Mouse (Mus musculus) liver, embryonic 14.5 days (tissue): ENCODE data around the gene Pp2d1. TPM values are rescaled to one million over a fixed set of nuclear protein-coding genes. Genes with fewer than 3 reads are reported as not detected.

Experiments used
- ATAC-seq: fragments of 200-750 bp; cut with Nextera tagmentation; 2 replicates; pipeline ENCODE4 v1.8.0; 2017; ENCODE audit warnings: moderate number of reproducible peaks, mild to moderate bottlenecking, moderate library complexity; ENCODE audit not compliant: insufficient read depth
- DNase-seq, 3 experiments: peaks; one replicate each; pipeline ENCODE4 v3.0.0-alpha.2; 2012 to 2013; ENCODE audit warnings: low read depth in 3 of 3, low spot score in 3 of 3
- H3K27ac ChIP-seq: fragments of 300-500 bp; sonication (generic); 2 replicates; pipeline ENCODE4 v1.5.1; 2014; ENCODE audit warnings: moderate library complexity, mild to moderate bottlenecking, control low read depth, inconsistent platforms
- H3K27me3 ChIP-seq: fragments of 300-500 bp; sonication (generic); 2 replicates; pipeline ENCODE4 v1.6.1; 2014; ENCODE audit warnings: mild to moderate bottlenecking, low read length, moderate library complexity; ENCODE audit not compliant: control insufficient read depth, insufficient read depth
- H3K36me3 ChIP-seq: fragments of 300-500 bp; sonication (generic); replicated peaks from 2 replicates; pipeline ENCODE4 v1.6.1; 2014; ENCODE audit warnings: low read depth; ENCODE audit not compliant: control insufficient read depth, insufficient read depth
- H3K4me1 ChIP-seq, 2 experiments: fragments of 200-500 bp in 1 of 2; fragments of 300-500 bp in 1 of 2; sonication (generic) in 1 of 2; replicated peaks; 2 replicates each; pipeline ENCODE4 v1.6.1; 2012 to 2014; ENCODE audit warnings: antibody characterized with exemption in 1 of 2, inconsistent platforms in 1 of 2, low read length in 1 of 2; ENCODE audit not compliant: control insufficient read depth in 2 of 2, insufficient read depth in 2 of 2
- H3K4me2 ChIP-seq: fragments of 300-500 bp; sonication (generic); 2 replicates; pipeline ENCODE4 v1.6.1; 2014; ENCODE audit warnings: low read depth, mild to moderate bottlenecking, control low read depth, moderate library complexity
- H3K4me3 ChIP-seq, 2 experiments: fragments of 200-500 bp in 1 of 2; fragments of 300-500 bp in 1 of 2; sonication (generic) in 1 of 2; 2 replicates each; pipeline ENCODE4 v1.5.1; 2012 to 2014; ENCODE audit warnings: low read depth in 2 of 2, low read length in 2 of 2, mild to moderate bottlenecking in 2 of 2, control low read depth in 1 of 2, inconsistent platforms in 1 of 2, moderate library complexity in 1 of 2; ENCODE audit not compliant: insufficient read depth in 1 of 2
- H3K9ac ChIP-seq: fragments of 300-500 bp; sonication (generic); replicated peaks from 2 replicates; pipeline ENCODE4 v1.6.1; 2014; ENCODE audit warnings: mild to moderate bottlenecking, control low read depth, moderate library complexity
- H3K9me3 ChIP-seq: fragments of 300-500 bp; sonication (generic); 2 replicates; pipeline ENCODE4 v1.6.1; 2016; ENCODE audit warnings: low read length, mixed read lengths; ENCODE audit not compliant: control insufficient read depth
- CTCF ChIP-seq: IDR thresholded peaks from 2 replicates; pipeline ENCODE4 v1.5.1; 2016; ENCODE audit warnings: antibody characterized with exemption, low read depth, control low read depth
- EP300 ChIP-seq: IDR thresholded peaks from 2 replicates; pipeline ENCODE4 v1.6.1; 2016; ENCODE audit warnings: antibody characterized with exemption, low read depth
- WGBS: fragments of 180-500 bp; shearing (Covaris S2); extraction: QIAGEN DNeasy Blood & Tissue Kit; methylation state at CpG from one replicate; pipeline ENCODE4 v1.1.7; 2014; ENCODE audit not compliant: insufficient replicate concordance; 5-methylcytosine and 5-hydroxymethylcytosine counted together
- polyA plus RNA-seq, 2 experiments: library from polyadenylated mRNA; depleted of rRNA in 1 of 2; stranded (reverse) in 1 of 2; unstranded in 1 of 2; fragments of >200 nt; fragmentation: Nextera tagmentation in 1 of 2; extraction: Ambion mirVana in 1 of 2; gene quantifications; 2 replicates each; pipeline versions ENCODE4 v1.2.1 to v1.2.3; 2012 to 2014

Gene Pp2d1
- polyA plus RNA-seq, 2 experiments: not detected

- ATAC-seq: peak; percentile 24; the same call in 1 of the 2 replicates
- DNase-seq: peak; percentile 12 to 73 (median 13)
- Histone ChIP-seq H3K9me3 (no peaks in the 10 kb centered on the region), H3K27ac (peak overlapping the region; percentile 97), H3K4me2 (peak overlapping the region; percentile 97), H3K36me3 (no peaks in the 10 kb centered on the region), H3K27me3 (no peaks in the 10 kb centered on the region), H3K9ac (peak overlapping the region; percentile 97), H3K4me3 (peak overlapping the region; percentile 85 to 96), H3K4me1 (peaks cover 13 to 15% of the 10 kb centered on the region in 2 experiments)
- 7% methylated on average over 15 of the region's 15 CpGs for WGBS
- TF ChIP-seq CTCF (no peak), EP300 (no peak)
Measured at GRCm38 (mm10) chr17:53478066-53478857, 61.0 kb downstream of the Pp2d1 start.

DNA sequence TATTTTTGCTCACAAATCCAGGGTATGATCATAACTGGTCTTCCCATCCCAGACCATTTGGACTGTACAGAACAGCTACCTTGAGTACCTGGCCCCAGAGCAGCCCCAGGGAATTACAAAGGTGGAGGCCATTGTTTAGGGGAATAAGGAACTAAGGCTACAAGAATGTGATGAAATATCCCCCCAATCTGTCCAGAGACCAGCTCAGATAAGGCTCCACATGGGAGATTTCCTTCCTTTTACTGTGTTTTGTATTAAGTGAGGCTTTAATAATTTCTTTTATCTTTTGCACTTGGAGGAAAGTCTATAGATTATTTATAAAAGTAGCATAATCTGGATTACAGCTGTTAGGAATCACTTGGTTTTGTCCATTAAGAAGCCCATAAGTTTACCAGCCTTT, 70.6 kb downstream of the Pp2d1 start:
- Histone ChIP-seq H3K27ac (no peak overlapping the region), H3K4me1 (no peaks in the 10 kb centered on the region), H3K4me3 (no peak overlapping the region), H3K9me3 (no peaks in the 10 kb centered on the region), H3K4me2 (no peak overlapping the region), H3K36me3 (no peaks in the 10 kb centered on the region), H3K27me3 (no peaks in the 10 kb centered on the region), H3K9ac (no peak overlapping the region)
- no peak for DNase-seq
- ATAC-seq: no peak
- TF ChIP-seq EP300 (no peak), CTCF (no peak)

GRCm38 (mm10) chr17:53465569-53465968, 73.7 kb downstream of the Pp2d1 start:
- Histone ChIP-seq H3K27me3 (no peaks in the 10 kb centered on the region), H3K4me2 (no peak overlapping the region), H3K27ac (no peak overlapping the region), H3K4me3 (no peak overlapping the region), H3K4me1 (no peaks in the 10 kb centered on the region; a peak in 1 of 4 replicates), H3K9ac (no peak overlapping the region), H3K36me3 (no peaks in the 10 kb centered on the region), H3K9me3 (no peaks in the 10 kb centered on the region)
- WGBS: 43% methylated on average over 4 of the region's 4 CpGs
- DNase-seq (no peak), ATAC-seq (no peak)
- TF ChIP-seq CTCF (peak; percentile 75), EP300 (no peak)

DNA sequence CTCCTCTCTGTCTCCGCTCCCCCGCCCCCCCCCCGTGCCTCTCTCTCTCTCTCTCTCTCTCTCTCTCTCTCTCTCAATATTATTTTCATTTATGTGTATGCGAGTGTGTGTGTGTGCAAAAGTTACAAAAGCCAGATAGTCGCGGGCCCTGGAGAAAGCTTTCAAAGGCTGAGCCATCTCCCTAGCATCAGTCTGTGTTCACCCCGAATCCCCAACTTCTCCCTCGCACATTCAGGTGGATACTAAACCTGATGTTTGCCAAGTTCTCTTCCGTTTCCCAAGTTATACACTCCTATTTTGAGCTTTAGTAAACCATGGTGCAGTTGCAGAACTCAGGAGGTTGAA, 75.8 kb downstream of the Pp2d1 start:
- H3K4me2 ChIP-seq: peak overlapping the region; percentile 40
- no peak for ATAC-seq
- no peaks in the 10 kb centered on the region for H3K27me3 ChIP-seq
- H3K27ac ChIP-seq: no peak overlapping the region
- H3K4me3 ChIP-seq: peak overlapping the region in 1 of 2 experiments; percentile 20; a peak in 1 of 4 replicates
- H3K9ac ChIP-seq: no peak overlapping the region
- H3K36me3 ChIP-seq: no peaks in the 10 kb centered on the region
- no peaks in the 10 kb centered on the region; a peak in 1 of 4 replicates for H3K4me1 ChIP-seq
- WGBS: 14% methylated on average over 7 of the region's 9 CpGs
- no peaks in the 10 kb centered on the region for H3K9me3 ChIP-seq
- no peak for DNase-seq
- TF ChIP-seq CTCF (no peak), EP300 (no peak)

DNA sequence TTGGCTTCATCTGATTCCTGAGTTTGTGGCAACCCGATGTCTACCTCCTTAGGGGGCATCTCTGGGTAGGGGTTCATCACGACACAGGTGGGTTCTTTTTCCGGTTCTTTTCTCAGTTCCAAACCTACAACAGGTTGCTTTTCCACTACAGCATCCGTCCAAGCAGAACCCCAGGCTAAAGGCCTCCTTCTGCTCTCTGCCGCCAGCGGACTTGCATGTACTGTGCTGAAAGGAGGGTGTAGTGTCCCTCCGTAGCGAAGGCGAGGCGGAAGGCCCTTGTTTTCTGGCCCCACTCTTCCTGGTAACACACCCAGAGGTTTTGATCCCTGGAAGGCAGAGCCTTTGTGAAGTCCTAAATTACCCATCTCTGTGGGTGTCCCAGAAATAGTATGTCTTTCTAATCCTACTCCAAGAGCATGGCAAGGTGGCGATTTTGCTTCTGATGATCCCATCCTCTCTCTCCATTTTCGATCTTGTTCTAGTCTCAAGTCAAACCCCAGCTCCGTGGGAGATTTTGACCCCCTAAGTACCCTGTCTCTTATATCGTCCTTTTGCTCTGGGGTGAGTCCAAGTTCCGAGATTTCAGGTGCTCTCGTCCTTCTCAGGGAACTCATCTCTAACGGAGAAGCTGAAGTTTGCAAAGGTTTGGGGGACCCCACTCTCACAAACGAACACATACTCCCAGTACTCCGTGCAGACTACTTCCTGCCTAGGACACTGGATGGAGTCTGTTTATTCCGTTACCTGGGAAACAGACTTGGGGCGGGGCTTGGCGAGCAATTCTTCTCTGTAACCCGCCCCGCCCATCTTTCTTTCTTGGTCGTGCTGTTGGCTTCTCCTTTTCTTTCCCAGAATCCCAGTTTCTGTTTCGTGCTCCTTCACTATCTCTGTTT, 76.4 kb downstream of the Pp2d1 start, which contains the start of gene Efhb:
Gene Efhb (minus strand): TSS at position 719 of the 893 bp plus-strand sequence.
- WGBS: 20% methylated on average over 26 of the region's 26 CpGs
- 0 out of 2 replicates have a peak, but pooled peaks have one; percentile 33 for ATAC-seq
- H3K4me2 ChIP-seq: peak within 1 kb of the TSS; percentile 40
- H3K4me3 ChIP-seq: peak within 1 kb of the TSS; percentile 20 to 33; a peak in 2 of 4 replicates
- peak; percentile 41 to 66 (median 49) for DNase-seq
- H3K27ac ChIP-seq: no peak within 1 kb of the TSS
- TF ChIP-seq CTCF (no peak), EP300 (no peak)
- no peak within 1 kb of the TSS for H3K9ac ChIP-seq
- H3K4me1 ChIP-seq: no peaks in the 10 kb centered on the region; a peak in 1 of 4 replicates
- H3K9me3 ChIP-seq: no peaks in the 10 kb centered on the region
- no peaks in the 10 kb centered on the region for H3K36me3 ChIP-seq
- H3K27me3 ChIP-seq: no peaks in the 10 kb centered on the region

Other genes starting within 250 kb of the Pp2d1 start
- gene Efhb, start 76.1 kb downstream of the Pp2d1 start, polyA plus RNA-seq (2012; rRNA removed): 0.01 TPM in 2 replicates
- gene Efhb, start 76.1 kb downstream of the Pp2d1 start, polyA plus RNA-seq (2014; fragmentation: Nextera tagmentation; extraction: Ambion mirVana): not detected in 2 replicates
- gene Rab5a, start 60.2 kb downstream of the Pp2d1 start, polyA plus RNA-seq (2012; rRNA removed): 6.8 and 14.1 TPM in 2 replicates
- 28.3 and 28.4 TPM in 2 replicates for gene Rab5a, start 60.2 kb downstream of the Pp2d1 start, polyA plus RNA-seq (2014; fragmentation: Nextera tagmentation; extraction: Ambion mirVana)
- 4.0 and 6.0 TPM in 2 replicates for gene Kat2b, start 27.4 kb upstream of the Pp2d1 start, polyA plus RNA-seq (2012; rRNA removed)
- 6.1 and 7.5 TPM in 2 replicates for gene Kat2b, start 27.4 kb upstream of the Pp2d1 start, polyA plus RNA-seq (2014; fragmentation: Nextera tagmentation; extraction: Ambion mirVana)
- 8.0 and 14.1 TPM in 2 replicates for gene Sgo1, start 149.9 kb upstream of the Pp2d1 start, polyA plus RNA-seq (2012; rRNA removed)
- gene Sgo1, start 149.9 kb upstream of the Pp2d1 start, polyA plus RNA-seq (2014; fragmentation: Nextera tagmentation; extraction: Ambion mirVana): 35.9 and 41.3 TPM in 2 replicates